Mouse (Mus musculus) T-helper 17 cell (primary cell): Measurements from ENCODE around the gene Aunip.

Source experiments
- in situ Hi-C, 2 experiments: fragments of 300-600 bp; cut with MboI, MseI; formaldehyde crosslinking; loops; 1 replicate in 1 of 2; 2 replicates in 1 of 2; pipeline ENCODE4 v1.15.1; 2025; ENCODE audit warnings: high pct_unique_total_duplicates in 2 of 2

The Aunip gene

DNA sequence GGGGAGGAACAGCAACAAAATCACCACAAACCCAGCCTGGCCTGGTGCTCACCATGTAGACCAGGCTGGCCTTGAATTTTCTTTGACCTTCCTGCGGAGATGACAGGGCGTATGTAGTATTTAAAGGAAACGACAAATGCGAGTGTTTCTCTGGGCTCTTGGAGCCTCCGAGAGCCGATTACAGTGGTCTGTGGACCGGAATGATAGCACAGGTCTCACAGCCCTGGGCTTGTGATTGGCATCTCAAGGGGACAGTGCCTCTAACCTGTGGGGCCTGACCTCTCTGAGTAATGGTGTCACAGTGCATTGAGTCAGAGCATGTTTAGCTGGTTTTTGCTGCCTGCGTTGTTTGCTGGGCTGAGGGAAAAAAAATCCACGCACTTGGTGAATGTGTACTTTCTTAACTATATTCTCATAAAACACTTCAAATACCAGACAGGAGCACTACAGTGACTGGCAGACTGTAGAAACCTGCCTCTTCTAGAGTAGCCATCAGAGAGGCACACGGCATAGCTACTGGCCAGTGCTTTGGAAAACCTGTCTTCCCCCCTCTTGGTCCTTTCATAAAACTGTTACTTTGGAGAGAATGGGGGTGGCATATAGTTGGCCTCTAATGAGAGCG is 3.6 kb downstream of the Aunip start:
- in situ Hi-C loops, result no loop called here

DNA sequence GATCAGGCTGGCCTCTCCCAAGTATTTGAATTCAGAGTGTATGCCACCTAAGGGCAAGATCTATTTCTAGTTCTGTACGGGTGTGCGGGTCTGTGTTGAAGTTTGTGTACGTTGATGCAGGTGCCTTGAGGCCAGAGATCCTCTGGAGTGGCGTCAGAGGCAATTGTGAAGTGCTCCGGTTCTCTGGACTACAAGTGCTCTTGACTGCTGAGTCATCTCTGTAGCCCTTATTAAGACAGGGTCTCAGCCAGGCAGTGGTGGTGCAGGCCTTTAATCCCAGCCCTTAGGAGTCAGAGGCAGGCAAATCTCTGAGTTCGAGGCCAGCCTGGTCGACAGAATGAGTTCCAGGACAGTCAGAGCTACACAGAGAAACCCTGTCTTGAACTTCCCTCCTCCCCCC is 4.8 kb downstream of the Aunip start:
- in situ Hi-C loops, result no loop called here

DNA sequence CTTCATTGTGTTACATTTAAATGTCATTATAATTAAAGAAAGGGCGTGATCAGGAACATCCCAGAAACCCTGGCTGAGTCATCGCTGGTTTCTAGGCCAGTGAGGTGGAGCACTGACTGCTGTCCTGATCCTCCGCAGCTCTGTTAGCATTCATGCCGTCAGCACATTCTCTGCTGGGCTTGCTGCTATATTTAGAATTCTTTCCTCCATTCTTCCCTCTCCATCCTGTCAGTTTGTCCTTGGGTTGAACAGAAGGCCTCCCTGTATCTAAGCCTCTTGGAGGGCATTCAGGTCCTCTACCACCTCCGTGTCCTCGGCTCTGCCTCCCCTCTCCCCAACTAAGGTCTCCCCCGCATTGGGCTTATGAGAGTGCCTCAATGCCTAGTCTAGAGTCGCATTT is 6.2 kb downstream of the Aunip start:
- in situ Hi-C loops, result no loop called here

DNA sequence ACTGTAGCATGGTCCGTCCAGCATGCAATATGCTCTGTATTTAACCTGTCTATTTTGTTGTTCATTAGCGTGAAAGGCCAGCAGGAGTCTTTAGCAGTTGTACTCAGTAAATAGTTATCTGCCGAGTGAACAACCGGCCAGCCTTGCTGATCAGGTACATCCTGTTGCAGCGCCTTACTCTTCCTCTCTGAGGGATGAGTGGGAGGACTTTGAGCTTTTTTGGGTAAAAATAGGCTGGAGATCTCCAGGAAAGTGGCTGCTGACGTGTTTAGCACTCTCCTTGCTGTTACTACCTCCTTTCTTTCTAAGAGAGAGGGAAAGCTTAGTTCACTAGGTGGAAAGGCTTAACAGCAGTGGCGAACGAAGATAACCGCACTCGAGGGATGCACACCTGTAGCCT is 6.9 kb downstream of the Aunip start:
- in situ Hi-C loops, result no loop called here

DNA sequence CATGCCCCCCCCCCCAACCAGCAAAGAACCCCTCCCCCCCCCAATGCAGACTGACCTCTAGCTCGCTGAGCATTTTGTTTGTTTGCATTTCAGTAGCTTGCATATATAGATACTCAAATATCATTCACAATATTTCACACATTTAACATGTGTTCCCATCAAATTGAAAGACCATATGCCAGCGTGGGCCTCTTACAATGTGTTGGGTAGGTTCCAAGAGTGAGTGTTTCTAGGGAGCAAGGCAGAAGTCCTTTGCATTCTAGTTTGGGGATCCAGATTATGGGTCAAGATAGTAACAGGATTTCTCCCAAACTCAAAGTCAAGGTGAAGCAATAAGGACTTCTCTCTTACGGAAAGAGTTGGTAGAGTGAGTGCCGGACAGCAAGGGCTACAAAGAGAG is 7.7 kb downstream of the Aunip start:
- in situ Hi-C loops, result no loop called here

DNA sequence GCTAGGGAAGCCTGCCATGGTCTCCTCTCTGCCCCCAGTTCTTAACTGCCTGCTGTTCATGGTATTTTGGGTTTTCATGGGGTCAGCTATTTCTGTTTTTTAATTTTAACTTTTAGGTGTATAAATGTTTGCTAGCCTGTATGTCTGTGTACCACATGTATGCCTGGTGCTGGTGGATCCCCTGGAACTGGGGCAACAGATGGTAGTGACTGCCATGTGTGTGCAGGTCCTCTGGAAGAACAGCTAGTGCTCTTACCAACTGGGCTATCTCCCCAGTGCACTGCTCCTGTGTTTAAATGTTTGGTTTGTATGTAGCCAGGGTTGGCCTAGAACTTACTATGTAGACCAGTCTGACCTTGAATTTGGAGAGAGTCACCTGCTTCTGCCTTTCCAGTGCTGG is 8.5 kb downstream of the Aunip start:
- in situ Hi-C loops, result no loop called here

DNA sequence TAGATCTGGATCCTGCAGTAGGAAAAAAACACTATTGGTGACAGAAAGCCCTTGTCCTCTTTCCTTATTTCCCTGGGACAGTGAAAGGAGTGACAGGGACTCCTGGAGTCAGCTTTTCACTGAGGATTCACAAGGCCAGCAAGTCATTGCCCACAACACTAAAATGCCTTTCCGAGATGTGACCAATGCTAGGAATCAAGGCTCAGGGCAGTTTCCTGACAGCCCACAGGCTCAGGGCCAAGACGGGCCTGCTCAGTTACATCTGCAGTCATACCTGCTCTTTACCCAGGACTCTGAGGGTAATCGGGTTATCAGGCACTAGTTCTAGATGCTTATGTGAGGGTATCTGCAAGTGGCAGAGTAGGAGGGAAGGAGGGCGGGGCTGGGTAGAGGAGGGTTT is 12.6 kb downstream of the Aunip start:
- in situ Hi-C loops, result no loop called here

DNA sequence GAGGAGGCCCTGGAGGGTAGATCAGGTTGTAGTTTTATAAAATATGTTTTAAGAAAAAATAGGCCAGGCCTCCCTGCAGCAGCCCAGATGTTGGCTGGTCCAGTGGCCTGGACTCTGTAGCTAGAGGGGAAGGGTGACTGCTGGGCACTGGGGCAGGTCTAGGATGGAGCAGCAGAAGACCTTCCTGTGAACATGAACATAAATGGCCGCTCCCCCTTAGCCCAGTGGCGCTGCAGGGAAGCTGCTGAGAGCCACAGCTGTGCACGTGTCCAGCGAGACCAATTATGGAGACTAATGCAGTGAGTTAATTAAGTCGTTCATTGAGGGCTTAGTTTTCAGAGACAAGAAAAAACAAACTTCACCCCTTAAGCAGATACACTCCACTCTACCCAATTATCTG is 15.0 kb downstream of the Aunip start:
- in situ Hi-C loops, result loop anchor here in 1 of 2 experiments (25.0 kb wide), 1 partner anchor 1486 kb away; the partner anchor contains the start of gene Eloa

DNA sequence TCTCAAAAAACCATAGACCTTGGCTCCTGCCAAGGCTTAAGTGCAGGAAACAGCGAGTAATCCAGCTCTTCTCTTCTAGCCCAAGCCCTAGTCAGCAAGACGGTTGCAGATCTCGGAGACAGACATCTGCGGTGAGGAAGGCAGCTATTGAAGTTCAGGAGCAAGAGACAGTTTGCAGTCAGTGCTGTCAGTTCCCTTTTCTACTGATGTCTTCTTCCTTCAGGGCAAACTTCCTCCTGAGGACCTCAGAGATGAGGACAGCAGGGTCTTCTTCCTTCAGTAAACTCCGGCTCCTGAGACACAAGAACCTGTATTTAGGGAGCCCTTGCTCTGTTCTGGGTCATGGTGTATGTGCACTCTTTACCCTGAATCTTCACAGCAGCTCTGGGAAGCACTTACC is 15.4 kb downstream of the Aunip start:
- in situ Hi-C loops, result loop anchor here in 1 of 2 experiments (25.0 kb wide), 1 partner anchor 1486 kb away; the partner anchor contains the start of gene Eloa

DNA sequence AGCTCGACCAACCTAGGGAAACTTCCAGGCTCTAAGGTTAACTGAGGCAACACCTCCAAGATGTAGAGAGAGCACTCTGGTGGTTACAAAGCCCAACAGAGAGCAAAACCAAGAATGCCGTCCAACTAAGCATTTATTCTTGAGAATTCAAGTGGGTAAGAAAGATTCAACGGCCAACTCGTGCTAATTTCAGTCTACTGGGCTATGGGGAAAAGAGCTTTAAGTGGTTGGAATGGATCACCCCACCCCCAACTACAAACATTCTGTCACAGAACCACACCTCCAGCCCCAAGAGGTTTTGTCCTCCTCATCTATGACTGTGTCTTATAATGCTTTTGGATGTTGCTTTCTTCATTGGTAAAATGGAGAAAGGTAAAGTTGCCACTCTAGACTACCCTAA is 22.1 kb downstream of the Aunip start:
- in situ Hi-C loops, result loop anchor here in 1 of 2 experiments (25.0 kb wide), 1 partner anchor 1479 kb away; the partner anchor contains the start of gene Eloa

DNA sequence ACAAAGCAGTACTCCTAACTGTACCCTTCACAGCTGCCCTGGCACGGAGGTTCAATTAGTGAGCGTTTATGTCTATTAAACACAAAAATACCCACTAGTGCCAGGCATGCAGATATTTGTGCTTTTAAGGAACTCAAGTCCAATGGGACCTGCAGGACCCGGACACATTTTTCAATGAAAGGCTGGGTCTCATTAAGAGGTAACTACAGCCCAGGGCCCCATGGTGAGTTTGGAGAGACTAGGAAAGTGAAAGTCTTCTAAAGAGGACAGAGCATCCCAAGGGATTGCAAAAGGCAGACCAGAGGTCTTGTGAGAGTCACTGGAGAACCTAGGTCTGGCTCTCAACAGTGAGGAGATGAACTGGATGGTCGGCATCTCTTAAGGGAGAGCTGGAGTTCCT is 22.6 kb downstream of the Aunip start:
- in situ Hi-C loops, result loop anchor here in 1 of 2 experiments (25.0 kb wide), 1 partner anchor 1479 kb away; the partner anchor contains the start of gene Eloa

DNA sequence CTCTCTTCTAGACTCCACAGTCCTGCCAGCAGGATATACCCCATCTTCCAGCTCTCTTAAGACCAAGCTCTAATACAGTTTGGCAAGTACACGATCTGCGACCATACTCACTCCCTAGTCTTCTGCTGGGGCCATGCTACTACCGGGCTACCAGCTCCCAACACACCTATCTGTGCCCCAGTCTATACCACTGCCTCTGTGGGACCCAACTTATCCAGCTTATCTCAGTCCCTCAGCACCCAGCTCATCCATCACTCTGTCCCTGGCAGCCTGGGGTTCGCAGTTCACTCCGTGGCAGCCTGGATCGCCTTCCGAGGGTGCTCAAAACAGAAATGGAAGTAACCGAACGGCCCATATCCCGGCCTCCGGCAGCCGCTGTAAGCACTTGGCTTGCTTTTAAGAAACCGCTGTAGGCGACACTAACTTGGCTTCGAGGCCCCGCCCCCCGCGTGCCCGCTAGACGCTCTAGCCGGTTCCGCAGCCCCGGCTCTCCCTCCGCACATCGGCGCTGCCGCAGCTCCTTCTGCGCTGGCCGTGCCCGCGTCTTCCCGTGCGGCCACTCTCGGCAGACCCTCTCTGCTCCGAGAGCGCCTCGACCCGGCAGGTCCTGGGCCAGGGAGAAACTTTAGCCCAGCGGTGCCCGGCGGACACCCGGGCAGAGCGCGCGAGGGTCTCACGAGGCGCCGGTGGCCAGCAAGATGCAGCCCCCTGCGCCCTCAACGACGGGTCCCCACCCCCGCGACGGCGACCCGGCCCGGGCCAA is 23.5 kb downstream of the Aunip start:
- in situ Hi-C loops, result loop anchor here in 1 of 2 experiments (25.0 kb wide), 1 partner anchor 1478 kb away; the partner anchor contains the start of gene Eloa

DNA sequence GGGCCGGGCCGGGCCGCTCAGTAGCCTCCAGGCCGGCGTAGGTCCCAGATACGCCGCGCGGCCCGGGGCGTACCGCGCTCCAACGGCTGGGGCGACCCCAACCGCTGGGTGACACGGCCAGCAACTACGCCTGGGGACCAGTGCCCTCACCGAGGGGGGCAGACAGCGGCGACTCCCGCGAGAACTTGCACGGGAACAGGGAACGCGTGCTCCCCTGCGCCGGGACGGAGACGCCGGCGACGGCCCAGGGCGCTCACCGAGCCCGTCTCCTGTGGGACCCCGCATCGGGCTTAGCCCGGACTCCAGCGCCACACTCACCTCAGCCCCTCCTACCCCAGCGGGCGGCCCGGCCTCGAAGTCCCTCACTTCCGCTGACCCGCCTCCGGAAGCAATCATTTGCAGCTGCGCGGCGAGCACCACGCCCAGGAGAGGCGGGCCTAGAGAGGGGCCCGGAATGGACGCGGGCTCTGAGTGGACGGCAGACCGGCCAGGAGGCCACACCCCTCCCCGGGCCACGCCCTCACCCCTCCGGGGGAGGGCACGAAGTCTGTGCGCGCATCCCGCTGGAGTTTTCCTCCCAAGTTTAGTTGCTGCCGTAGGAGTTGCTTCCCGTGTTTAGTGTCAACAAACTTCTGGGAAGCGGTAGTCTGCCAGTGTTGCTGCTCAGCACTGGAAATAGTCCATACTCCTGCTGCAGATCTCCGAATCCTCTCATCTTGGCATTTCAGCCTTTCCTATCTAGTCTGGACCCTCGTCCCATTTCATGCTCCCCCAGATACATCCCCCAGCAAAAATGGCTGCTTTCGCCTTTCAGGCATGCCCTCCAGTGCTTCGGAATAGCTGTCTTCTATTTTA is 24.4 kb downstream of the Aunip start, which contains the start of gene Mtfr1l:
Gene Mtfr1l, minus strand, starts transcription at position 456 of the 855 bp plus-strand sequence.
- in situ Hi-C loops, result loop anchor here in 1 of 2 experiments (25.0 kb wide), 1 partner anchor 1477 kb away; the partner anchor contains the start of gene Eloa

DNA sequence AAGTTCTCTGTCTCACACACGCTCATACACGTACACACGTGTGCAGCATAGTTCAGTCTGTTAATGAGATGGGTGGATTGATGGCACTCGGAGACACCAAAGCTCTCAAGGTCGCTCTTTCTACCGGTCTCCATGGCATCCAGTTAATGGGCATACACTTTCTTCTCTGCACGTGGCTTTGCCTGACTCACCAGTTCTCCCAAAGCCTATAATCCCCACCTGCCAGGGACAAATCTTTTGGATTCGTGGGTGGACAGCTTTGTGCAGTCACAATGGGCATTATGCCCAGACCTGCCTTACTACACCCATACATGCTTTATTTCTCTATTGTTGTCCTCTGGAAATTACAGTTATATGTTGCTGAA is 25.0 kb downstream of the Aunip start:
- in situ Hi-C loops, result loop anchor here in 1 of 2 experiments (25.0 kb wide), 1 partner anchor 1477 kb away; the partner anchor contains the start of gene Eloa

DNA sequence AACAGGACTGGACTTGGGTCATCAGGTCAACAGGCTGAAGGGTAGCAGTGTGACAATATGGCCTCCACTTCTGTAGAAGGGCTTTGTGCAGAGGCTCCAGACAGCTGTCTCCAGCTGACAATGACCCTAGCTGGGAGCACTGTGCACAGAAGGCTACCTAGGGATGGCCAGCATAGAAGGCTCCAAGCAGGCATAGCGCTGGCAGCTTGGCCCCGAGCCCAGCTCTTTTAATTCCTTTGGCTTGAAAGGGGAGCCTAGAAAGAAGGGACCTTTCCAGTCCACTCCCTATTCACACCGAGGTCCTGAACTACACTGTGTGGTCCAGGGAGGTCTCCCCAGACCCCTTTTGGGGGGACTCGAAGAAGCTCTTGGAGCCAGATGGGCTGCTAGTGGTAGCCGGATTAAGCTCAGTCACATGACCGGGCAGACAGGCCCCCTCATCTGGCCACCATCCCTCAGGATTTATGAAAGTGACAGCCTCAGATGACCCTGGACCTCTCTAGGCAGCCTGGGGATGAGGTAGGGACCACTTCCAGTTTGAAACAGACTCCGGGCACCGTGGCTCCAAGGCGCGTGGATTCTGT is 28.3 kb downstream of the Aunip start:
- in situ Hi-C loops, result loop anchor here in 1 of 2 experiments (25.0 kb wide), 1 partner anchor 1473 kb away; the partner anchor contains the start of gene Eloa

DNA sequence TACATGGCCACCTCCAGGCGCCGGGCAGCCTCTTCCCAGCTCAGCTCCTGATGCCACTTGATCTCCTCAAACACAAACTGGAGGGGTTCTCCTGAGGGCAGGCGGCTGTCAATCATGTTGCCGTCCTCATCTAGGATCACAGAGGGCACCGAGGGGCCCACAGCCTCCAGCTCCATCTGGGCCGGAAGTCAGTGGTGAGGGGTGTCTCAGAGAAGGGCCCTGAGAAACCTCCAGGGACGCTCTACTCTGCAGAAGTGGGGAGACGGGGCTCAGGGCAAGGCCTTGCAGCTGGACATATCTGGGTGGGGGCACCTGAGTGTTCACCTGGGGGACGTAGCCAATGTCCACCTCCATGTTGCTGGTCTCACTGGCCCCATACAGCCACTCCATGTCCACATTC is 31.9 kb downstream of the Aunip start:
- in situ Hi-C loops, result loop anchor here (5.0 to 25.0 kb wide), 4 partner anchors 170 to 1470 kb away; partner anchors contain the start of gene Eloa (in 1 of the 2)

DNA sequence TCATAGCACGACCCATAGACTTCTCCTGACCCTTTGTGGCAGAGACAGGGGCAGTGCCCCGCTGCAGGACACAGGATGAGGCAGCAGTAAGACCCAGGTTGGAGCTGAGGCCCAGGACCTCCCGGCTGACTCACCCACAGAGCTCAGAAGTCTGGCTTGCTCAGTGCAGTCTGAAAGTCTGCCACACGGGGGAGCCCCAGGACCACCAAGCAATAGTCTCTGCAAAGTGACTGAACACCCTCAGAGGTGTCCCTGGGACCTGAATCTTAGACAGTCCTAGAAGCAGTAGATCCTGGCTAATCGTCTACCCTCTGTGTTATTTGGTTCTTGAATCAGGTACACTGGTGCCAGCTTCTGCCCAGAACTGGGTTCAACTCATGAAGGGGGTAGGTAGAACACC is 32.5 kb downstream of the Aunip start:
- in situ Hi-C loops, result loop anchor here (5.0 to 25.0 kb wide), 4 partner anchors 169 to 1469 kb away; partner anchors contain the start of gene Eloa (in 1 of the 2)

DNA sequence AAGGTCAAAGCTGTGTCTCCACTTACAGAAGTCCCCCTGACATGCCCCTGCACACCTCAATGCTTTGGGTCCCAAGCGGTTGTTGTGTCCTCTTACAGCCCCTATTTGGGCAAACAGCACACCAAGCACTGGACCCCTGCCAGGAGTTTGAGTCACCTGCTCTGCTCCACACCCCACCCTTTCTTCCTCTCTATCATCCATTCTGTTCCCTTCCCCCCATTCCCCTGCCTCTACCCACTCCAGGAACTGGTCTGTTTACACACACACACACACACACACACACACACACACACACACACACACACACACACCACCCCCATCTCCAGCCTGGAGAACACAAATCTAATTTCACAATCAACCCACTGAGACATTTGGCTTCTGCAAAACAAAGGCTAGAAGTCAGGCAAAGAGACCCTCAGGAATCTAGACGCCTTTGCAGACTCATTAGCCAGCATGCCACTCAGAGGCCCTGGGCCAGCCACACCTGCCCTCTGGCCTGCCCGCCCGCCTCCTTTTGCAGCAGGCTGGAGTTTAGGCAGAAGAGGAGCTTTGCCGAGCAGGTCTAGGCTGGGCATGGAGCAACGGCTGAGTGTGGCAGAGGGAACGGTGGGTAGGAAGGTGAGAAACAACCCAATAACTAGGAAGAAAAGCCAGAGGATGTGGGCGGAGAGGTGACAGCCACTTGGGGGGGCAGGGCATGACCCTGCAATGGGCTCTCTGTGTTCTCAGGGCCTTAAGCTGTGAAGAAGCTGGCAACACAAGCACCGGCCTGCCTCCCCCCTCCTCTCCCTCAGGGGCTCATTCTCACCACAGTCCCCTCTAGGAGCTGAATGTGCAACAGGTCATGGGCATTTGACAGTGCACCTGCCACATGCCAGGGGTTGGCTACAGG is 36.3 kb downstream of the Aunip start:
- in situ Hi-C loops, result loop anchor here in 1 of 2 experiments (25.0 kb wide), 1 partner anchor 1465 kb away; the partner anchor contains the start of gene Eloa

DNA sequence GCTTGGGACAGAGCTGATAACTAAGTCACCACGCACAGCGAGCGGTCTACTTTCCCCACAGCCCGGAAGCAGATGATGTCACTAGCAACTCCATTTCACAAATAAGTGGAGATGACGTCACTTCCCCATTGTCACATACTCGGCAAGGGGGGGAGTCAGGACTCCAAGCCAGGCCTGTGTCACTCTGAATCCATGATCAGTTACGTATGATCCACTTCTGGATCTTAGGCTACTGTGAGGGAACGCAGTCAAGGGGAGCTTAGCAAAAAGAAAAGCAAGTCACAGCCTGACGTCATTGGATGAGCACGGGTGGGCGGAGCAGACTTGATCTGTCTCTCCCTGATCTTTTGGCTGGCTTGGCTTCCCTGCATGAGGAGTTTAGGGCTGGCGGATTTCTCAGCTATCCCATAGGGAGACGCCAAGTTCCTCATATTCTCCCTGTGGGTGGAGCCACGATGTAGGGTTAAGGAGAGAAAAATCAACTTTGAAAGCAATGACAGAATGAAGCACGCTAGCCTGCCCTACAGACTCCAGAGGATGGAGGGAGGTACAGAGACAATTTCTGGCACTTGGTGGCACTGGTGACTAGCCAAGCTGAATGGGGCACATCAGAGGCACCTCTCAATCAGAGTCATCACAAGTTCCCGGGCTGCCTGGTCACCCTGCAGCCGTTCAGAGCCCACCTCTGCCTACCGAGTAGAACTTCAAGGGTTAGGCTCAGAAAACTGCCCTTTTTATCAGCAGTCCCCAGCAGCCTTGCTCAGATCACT is 37.6 kb downstream of the Aunip start:
- in situ Hi-C loops, result loop anchor here in 1 of 2 experiments (25.0 kb wide), 1 partner anchor 1464 kb away; the partner anchor contains the start of gene Eloa
